Mouse (Mus musculus) right cerebral cortex, postnatal 10 days (tissue): ENCODE results near the gene Mageb1.
"Not testable (repeated sequence)": the region's sequence is repeated elsewhere in the genome, so short reads cannot be mapped to it uniquely, and the experiment has no call there.

Source experiments
- DNase-seq, 2 experiments: peaks; one replicate each; pipeline ENCODE4 v3.0.0; 2021; ENCODE audit warnings: low spot score in 2 of 2

Gene Mageb1

GRCm38 (mm10) chrX:92016233-92016632 is at the start of gene Mageb1:
Mageb1 (minus strand) TSS chrX:92016333.
- DNase-seq: not testable (repeated sequence)
